Mouse (Mus musculus) midbrain, postnatal 0 days (tissue): ENCODE results near the gene Il33. TPM values are rescaled to one million over a fixed set of nuclear protein-coding genes. Genes with fewer than 3 reads are reported as not detected.

Source experiments
- ATAC-seq: fragments of 200-750 bp; cut with Nextera tagmentation; 2 replicates; pipeline ENCODE4 v1.8.0; 2017; ENCODE audit warnings: moderate number of reproducible peaks, mild to moderate bottlenecking, moderate TSS enrichment, moderate library complexity; ENCODE audit not compliant: low FRiP score
- DNase-seq: peaks from one replicate; pipeline ENCODE4 v3.0.0-alpha.2; 2015; ENCODE audit warnings: low spot score
- H3K27ac ChIP-seq: fragments of 300-500 bp; sonication (generic); 2 replicates; pipeline ENCODE4 v1.5.1; 2014; ENCODE audit warnings: low read depth, mild to moderate bottlenecking, low read length, mixed read lengths
- H3K27me3 ChIP-seq: fragments of 300-500 bp; sonication (generic); 2 replicates; pipeline ENCODE4 v1.6.1; 2014; ENCODE audit warnings: low read length, control low read depth, mixed read lengths; ENCODE audit not compliant: insufficient read depth
- H3K36me3 ChIP-seq: fragments of 300-500 bp; sonication (generic); 2 replicates; pipeline ENCODE4 v1.6.1; 2014; ENCODE audit warnings: low read length, control low read depth, mixed read lengths; ENCODE audit not compliant: insufficient read depth
- H3K4me1 ChIP-seq: fragments of 300-500 bp; sonication (generic); 2 replicates; pipeline ENCODE4 v1.6.1; 2014; ENCODE audit warnings: mild to moderate bottlenecking, control low read depth, antibody characterized with exemption, low read length, mixed read lengths; ENCODE audit not compliant: insufficient read depth
- H3K4me2 ChIP-seq: fragments of 300-500 bp; sonication (generic); 2 replicates; pipeline ENCODE4 v1.6.1; 2014; ENCODE audit warnings: low read depth, mild to moderate bottlenecking, low read length, mixed read lengths; ENCODE audit not compliant: poor library complexity, severe bottlenecking
- H3K4me3 ChIP-seq: fragments of 300-500 bp; sonication (generic); 2 replicates; pipeline ENCODE4 v1.5.1; 2014; ENCODE audit warnings: low read depth, mild to moderate bottlenecking, low read length, moderate library complexity
- H3K9ac ChIP-seq: fragments of 300-500 bp; sonication (generic); replicated peaks from 2 replicates; pipeline ENCODE4 v1.6.1; 2014; ENCODE audit warnings: mild to moderate bottlenecking, low read length, moderate library complexity, mixed read lengths; ENCODE audit not compliant: poor library complexity, severe bottlenecking
- H3K9me3 ChIP-seq: fragments of 300-500 bp; sonication (generic); 2 replicates; pipeline ENCODE4 v1.6.1; 2016; ENCODE audit warnings: low read length, control low read depth
- CTCF ChIP-seq: IDR thresholded peaks from 2 replicates; pipeline ENCODE4 v1.5.1; 2016; ENCODE audit warnings: antibody characterized with exemption, mild to moderate bottlenecking
- WGBS: fragments of 180-500 bp; shearing (Covaris S2); extraction: QIAGEN DNeasy Blood & Tissue Kit; methylation state at CpG from one replicate; pipeline ENCODE4 v1.1.7; 2014; 5-methylcytosine and 5-hydroxymethylcytosine counted together
- polyA plus RNA-seq: library from polyadenylated mRNA; unstranded; fragments of >200 nt; fragmentation: Nextera tagmentation; extraction: Ambion mirVana; gene quantifications from 2 replicates; pipeline ENCODE4 v1.2.1, GENCODE M21; 2015
- total RNA-seq: library from RNA; depleted of rRNA; stranded (reverse); fragments of >200 nt; gene quantifications from 2 replicates; pipeline ENCODE4 v1.2.3, GENCODE M21; 2014

The Il33 gene
- total and polyA plus RNA-seq, 2 experiments from 2014 or later = 6.2 to 8.7 TPM

- H3K9me3 ChIP-seq = no peaks in the 10 kb centered on the region
- H3K4me3 ChIP-seq = no peak overlapping the region
- no peaks in the 10 kb centered on the region for H3K4me1 ChIP-seq
- WGBS = 76% methylated on average over 5 of the region's 5 CpGs
- TF ChIP-seq CTCF = no peak
- H3K27ac ChIP-seq = no peak overlapping the region
- no peak overlapping the region for H3K4me2 ChIP-seq
- H3K27me3 ChIP-seq = no peaks in the 10 kb centered on the region
- no peak for ATAC-seq
- H3K9ac ChIP-seq = no peak overlapping the region
- DNase-seq = no peak
- no peaks in the 10 kb centered on the region for H3K36me3 ChIP-seq
Observed at GRCm38 (mm10) chr19:29917421-29917820, 7.5 kb upstream of the Il33 start.

DNA sequence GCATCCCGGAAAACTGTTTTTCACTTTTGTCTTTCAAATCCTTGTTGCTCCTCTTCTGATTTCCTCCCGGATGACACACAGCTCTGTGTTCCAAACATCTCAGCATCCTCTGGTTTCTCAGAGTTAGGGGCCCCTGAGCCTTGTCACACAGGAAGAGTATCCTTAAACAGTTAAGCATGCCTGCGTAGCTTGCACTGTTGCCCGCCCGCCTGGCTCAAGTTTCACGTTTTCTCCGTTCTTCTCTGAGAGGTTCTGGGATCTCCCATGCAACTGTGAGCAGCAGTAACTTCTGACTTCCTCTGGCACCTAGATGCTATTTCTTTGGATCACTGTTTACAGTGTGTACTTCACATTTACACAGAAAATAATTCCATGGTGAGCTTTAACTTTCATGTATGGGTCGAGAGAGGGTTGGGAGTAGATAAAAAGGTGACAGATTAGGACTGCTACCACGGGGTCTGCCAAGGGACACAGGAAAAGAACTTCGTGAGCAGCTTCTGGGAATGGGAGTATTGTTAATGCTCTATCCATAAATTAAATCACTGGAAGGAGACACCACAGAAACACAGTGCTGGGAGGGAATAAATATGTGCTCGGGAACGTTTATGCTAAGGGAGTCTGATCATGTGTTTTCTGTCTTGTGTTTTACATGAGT, 1.3 kb downstream of the Il33 start:
- no peak overlapping the region for H3K4me3 ChIP-seq
- no peaks in the 10 kb centered on the region for H3K36me3 ChIP-seq
- WGBS = 73% methylated on average over 12 of the region's 12 CpGs
- ATAC-seq (no peak), DNase-seq (no peak)
- H3K4me2 ChIP-seq = no peak overlapping the region
- H3K9ac ChIP-seq = no peak overlapping the region; the same call in 1 of the 2 replicates
- H3K27ac ChIP-seq = no peak overlapping the region
- H3K4me1 ChIP-seq = peaks cover 5% of the 10 kb centered on the region; the same call in 1 of the 2 replicates
- TF ChIP-seq CTCF = no peak
- no peaks in the 10 kb centered on the region for H3K9me3 ChIP-seq
- no peaks in the 10 kb centered on the region for H3K27me3 ChIP-seq

- Histone ChIP-seq H3K4me2 (no peak overlapping the region), H3K36me3 (no peaks in the 10 kb centered on the region), H3K9me3 (no peaks in the 10 kb centered on the region), H3K4me3 (no peak overlapping the region), H3K27me3 (no peaks in the 10 kb centered on the region), H3K9ac (no peak overlapping the region), H3K27ac (no peak overlapping the region), H3K4me1 (no peaks in the 10 kb centered on the region)
- 90% methylated on average over 5 of the region's 5 CpGs for WGBS
- no peak for TF ChIP-seq CTCF
- DNase-seq (no peak), ATAC-seq (no peak)
Observed at GRCm38 (mm10) chr19:29930296-29930695, 5.4 kb downstream of the Il33 start.

DNA sequence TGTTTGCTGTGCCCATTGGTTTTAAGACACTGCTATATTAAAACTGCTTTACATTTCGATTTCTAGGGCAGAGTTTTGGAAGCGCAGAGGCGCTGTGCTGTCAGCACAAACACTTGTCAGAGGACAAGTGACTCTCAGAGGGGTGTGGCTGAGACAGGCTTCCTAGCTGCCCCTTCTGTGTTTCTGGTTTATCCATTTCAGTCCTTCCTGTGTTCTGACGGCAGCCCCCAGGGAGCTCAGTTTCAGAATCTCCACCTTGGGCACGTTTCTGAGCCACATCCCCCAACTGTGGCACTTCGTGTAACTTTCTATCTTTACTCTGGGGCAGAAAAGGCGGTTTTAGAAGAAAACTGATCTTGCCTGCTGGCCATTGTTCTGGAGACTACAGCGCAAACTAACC, 12.5 kb downstream of the Il33 start:
- Histone ChIP-seq H3K4me2 (no peak overlapping the region), H3K4me3 (no peak overlapping the region), H3K9me3 (no peaks in the 10 kb centered on the region), H3K9ac (no peak overlapping the region), H3K27ac (no peak overlapping the region), H3K36me3 (no peaks in the 10 kb centered on the region), H3K27me3 (no peaks in the 10 kb centered on the region), H3K4me1 (no peaks in the 10 kb centered on the region)
- ATAC-seq (no peak), DNase-seq (no peak)
- WGBS = 63% methylated on average over 8 of the region's 8 CpGs
- no peak for TF ChIP-seq CTCF

- H3K36me3 ChIP-seq = no peaks in the 10 kb centered on the region
- H3K27me3 ChIP-seq = no peaks in the 10 kb centered on the region
- TF ChIP-seq CTCF = no peak
- no peaks in the 10 kb centered on the region for H3K4me1 ChIP-seq
- H3K4me3 ChIP-seq = no peak overlapping the region
- 58% methylated on average over 6 of the region's 6 CpGs for WGBS
- H3K9me3 ChIP-seq = no peaks in the 10 kb centered on the region
- no peak overlapping the region for H3K4me2 ChIP-seq
- H3K9ac ChIP-seq = no peak overlapping the region
- no peak for DNase-seq
- ATAC-seq = no peak
- H3K27ac ChIP-seq = no peak overlapping the region
Observed at GRCm38 (mm10) chr19:29940239-29940638, 15.3 kb downstream of the Il33 start.

- no peak overlapping the region for H3K27ac ChIP-seq
- ATAC-seq (no peak), DNase-seq (no peak)
- 88% methylated on average over 7 of the region's 7 CpGs for WGBS
- H3K4me3 ChIP-seq = no peak overlapping the region
- no peaks in the 10 kb centered on the region for H3K27me3 ChIP-seq
- no peaks in the 10 kb centered on the region for H3K9me3 ChIP-seq
- H3K4me2 ChIP-seq = no peak overlapping the region
- H3K9ac ChIP-seq = no peak overlapping the region
- H3K36me3 ChIP-seq = no peaks in the 10 kb centered on the region
- TF ChIP-seq CTCF = no peak
- no peaks in the 10 kb centered on the region for H3K4me1 ChIP-seq
Observed at GRCm38 (mm10) chr19:29941208-29941607, 16.3 kb downstream of the Il33 start.
